Mouse (Mus musculus) hindbrain, embryonic 13.5 days (tissue): ENCODE measurements around the gene Map6. TPM values are rescaled to one million over a fixed set of nuclear protein-coding genes. Genes with fewer than 3 reads are reported as not detected.
A peak's percentile ranks its signal among the peaks of the same experiment; 100 is the strongest.

Source experiments
- ATAC-seq: fragments of 200-750 bp; cut with Nextera tagmentation; 2 replicates; pipeline ENCODE4 v1.8.0; 2017; ENCODE audit warnings: moderate TSS enrichment; ENCODE audit not compliant: low FRiP score
- H3K27ac ChIP-seq: fragments of 300-500 bp; sonication (generic); 2 replicates; pipeline ENCODE4 v1.5.1; 2015; ENCODE audit warnings: inconsistent platforms, mild to moderate bottlenecking, moderate library complexity
- H3K27me3 ChIP-seq: fragments of 300-500 bp; sonication (generic); 2 replicates; pipeline ENCODE4 v1.6.1; 2015; ENCODE audit warnings: mild to moderate bottlenecking, inconsistent platforms
- H3K36me3 ChIP-seq: fragments of 300-500 bp; sonication (generic); 2 replicates; pipeline ENCODE4 v1.6.1; 2015; ENCODE audit warnings: mild to moderate bottlenecking, inconsistent platforms
- H3K4me1 ChIP-seq: fragments of 300-500 bp; sonication (generic); replicated peaks from 2 replicates; pipeline ENCODE4 v1.6.1; 2015; ENCODE audit warnings: inconsistent platforms
- H3K4me2 ChIP-seq: fragments of 300-500 bp; sonication (generic); 2 replicates; pipeline ENCODE4 v1.6.1; 2015; ENCODE audit warnings: inconsistent platforms, mild to moderate bottlenecking, moderate library complexity
- H3K4me3 ChIP-seq: fragments of 300-500 bp; sonication (generic); 2 replicates; pipeline ENCODE4 v1.5.1; 2015; ENCODE audit warnings: mild to moderate bottlenecking, inconsistent platforms
- H3K9ac ChIP-seq: fragments of 300-500 bp; sonication (generic); 2 replicates; pipeline ENCODE4 v1.6.1; 2015; ENCODE audit warnings: mild to moderate bottlenecking, inconsistent platforms
- H3K9me3 ChIP-seq: fragments of 300-500 bp; sonication (generic); 2 replicates; pipeline ENCODE4 v1.6.1; 2016; ENCODE audit warnings: inconsistent platforms
- WGBS: fragments of 180-500 bp; shearing (Covaris S2); methylation state at CpG from one replicate; pipeline ENCODE4 v1.1.7; 2015; 5-methylcytosine and 5-hydroxymethylcytosine counted together
- polyA plus RNA-seq: library from polyadenylated mRNA; unstranded; fragments of >200 nt; fragmentation: Nextera tagmentation; extraction: Ambion mirVana; gene quantifications from 2 replicates; pipeline ENCODE4 v1.2.1, GENCODE M21; 2015

Map6 gene
- polyA plus RNA-seq, 1 experiment from 2014 or later = 104 TPM

DNA sequence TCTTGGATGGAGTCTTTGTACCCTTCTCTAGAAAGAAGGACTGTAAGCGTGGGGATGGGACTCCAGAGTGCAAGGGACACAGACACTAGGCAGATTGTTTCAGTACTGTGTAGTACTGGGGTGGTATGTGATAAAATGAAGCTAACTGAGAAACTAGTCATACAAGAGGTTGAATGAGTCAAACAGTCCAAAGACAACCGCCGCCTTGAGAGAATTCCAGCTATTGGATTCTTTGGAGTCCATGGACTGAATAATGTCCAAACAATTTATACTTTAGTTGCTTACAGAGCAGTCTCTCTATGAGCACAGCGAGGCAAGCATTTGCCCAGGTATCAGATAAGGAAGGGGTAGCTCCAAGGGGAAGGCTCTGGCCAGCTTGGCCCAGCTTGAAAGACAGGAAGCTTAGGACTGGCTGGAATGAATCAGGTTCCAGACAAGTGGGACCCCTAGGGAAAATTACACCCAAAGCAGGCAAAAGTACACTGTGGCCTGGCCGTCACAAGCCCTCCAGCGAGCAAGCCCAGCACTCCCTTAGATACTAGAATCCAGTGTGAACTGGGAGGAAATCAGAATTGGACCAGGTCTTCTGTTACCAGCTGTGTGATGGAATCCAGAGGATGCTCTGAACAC is 55.6 kb downstream of the Map6 start:
- Histone ChIP-seq H3K4me2 (no peak overlapping the region), H3K9me3 (no peaks in the 10 kb centered on the region), H3K36me3 (peaks cover 48% of the 10 kb centered on the region), H3K9ac (no peak overlapping the region), H3K4me1 (peaks cover 69% of the 10 kb centered on the region), H3K27ac (peak overlapping the region; percentile 40; the same call in 1 of the 2 replicates), H3K4me3 (no peak overlapping the region), H3K27me3 (no peaks in the 10 kb centered on the region)
- ATAC-seq = no peak
- 95% methylated on average over 6 of the region's 6 CpGs for WGBS

DNA sequence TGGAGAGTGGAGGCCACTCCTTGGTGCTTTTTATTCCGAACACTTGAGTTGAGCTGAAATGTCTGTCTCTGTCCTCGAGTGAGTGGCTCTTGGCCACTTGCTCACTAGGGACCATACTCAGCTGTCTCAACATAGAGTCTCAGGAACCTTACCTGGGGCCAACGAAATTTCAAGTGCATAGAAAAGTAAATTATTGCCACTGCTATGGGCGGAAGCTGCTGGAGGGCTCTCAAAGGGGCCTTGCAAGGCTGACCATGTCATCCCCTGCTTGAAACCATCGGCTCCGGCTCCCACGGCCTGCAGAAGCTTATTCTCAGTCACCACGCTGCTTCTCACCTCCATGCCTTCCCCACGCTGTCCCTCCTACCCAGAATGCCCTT is 56.1 kb downstream of the Map6 start:
- Histone ChIP-seq H3K9ac (no peak overlapping the region), H3K4me2 (no peak overlapping the region), H3K4me3 (no peak overlapping the region), H3K27ac (peak overlapping the region; percentile 83; the same call in 1 of the 2 replicates), H3K4me1 (peaks cover 69% of the 10 kb centered on the region), H3K36me3 (peaks cover 46% of the 10 kb centered on the region), H3K27me3 (no peaks in the 10 kb centered on the region), H3K9me3 (no peaks in the 10 kb centered on the region)
- ATAC-seq = no peak
- 91% methylated on average over 9 of the region's 9 CpGs for WGBS

DNA sequence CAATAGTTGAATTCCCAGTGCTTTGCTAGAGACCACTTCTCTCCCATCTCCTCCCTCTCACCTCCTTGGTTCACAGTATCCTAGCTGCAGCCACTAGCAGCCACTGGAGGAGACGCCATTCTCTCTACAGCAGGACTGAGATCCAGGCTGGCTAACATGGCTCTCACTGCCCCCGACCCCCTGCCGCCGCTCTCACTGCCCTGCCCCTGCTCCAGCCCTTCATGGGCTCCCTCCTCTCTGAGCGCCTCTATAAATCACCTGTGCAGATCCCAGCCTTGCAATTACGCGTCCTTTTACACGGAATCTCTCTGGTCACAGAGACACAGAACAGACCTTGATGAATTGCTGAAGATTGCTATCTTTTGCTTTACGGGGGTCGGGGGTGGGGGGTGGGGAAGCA is 57.6 kb downstream of the Map6 start:
- H3K4me1 ChIP-seq = peaks cover 66% of the 10 kb centered on the region
- no peak for ATAC-seq

GRCm38 (mm10) chr7:99326128-99326527 is 58.9 kb downstream of the Map6 start:
- no peak for ATAC-seq
- Histone ChIP-seq H3K4me1 (peaks cover 59% of the 10 kb centered on the region), H3K4me2 (no peak overlapping the region), H3K27ac (peak overlapping the region; percentile 48; the same call in 1 of the 2 replicates), H3K9me3 (no peaks in the 10 kb centered on the region), H3K27me3 (no peaks in the 10 kb centered on the region), H3K36me3 (peaks cover 46% of the 10 kb centered on the region), H3K9ac (no peak overlapping the region), H3K4me3 (no peak overlapping the region)
- WGBS = 83% methylated on average over 6 of the region's 6 CpGs

More for the DNA sequence above, 57.6 kb downstream of the Map6 start:
- peak overlapping the region; percentile 83 for H3K27ac ChIP-seq
- H3K9me3 ChIP-seq = no peaks in the 10 kb centered on the region
- H3K27me3 ChIP-seq = no peaks in the 10 kb centered on the region
- WGBS = 19% methylated on average over 10 of the region's 10 CpGs
- H3K36me3 ChIP-seq = peaks cover 39% of the 10 kb centered on the region
- H3K4me3 ChIP-seq = no peak overlapping the region
- peak overlapping the region; percentile 56 for H3K9ac ChIP-seq
- no peak overlapping the region for H3K4me2 ChIP-seq

DNA sequence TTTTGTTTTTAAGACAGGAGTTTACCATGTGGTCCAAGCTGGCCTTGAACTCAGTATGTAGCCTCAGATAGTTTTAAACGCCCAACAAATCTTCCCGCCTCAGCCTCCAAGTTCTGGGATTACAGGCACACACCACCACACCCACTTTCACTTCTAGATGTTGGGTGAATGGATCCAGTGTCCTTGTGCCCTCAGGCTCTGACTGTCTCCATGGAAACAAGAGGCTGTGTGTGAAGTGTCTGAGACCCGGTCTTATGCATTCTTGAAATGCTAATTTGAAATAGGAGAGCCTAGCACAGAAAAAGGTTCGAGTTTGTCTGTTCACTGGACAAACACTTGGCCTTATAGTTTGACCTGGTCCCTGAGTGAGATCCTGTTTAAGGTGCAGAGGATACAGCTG is 61.6 kb downstream of the Map6 start:
- peaks cover 26% of the 10 kb centered on the region for H3K36me3 ChIP-seq
- H3K27ac ChIP-seq = peak overlapping the region; percentile 45; the same call in 1 of the 2 replicates
- H3K4me3 ChIP-seq = no peak overlapping the region
- H3K9me3 ChIP-seq = no peaks in the 10 kb centered on the region
- no peak for ATAC-seq
- H3K4me1 ChIP-seq = peaks cover 49% of the 10 kb centered on the region
- WGBS = 41% methylated on average over 4 of the region's 4 CpGs
- H3K4me2 ChIP-seq = no peak overlapping the region
- H3K9ac ChIP-seq = no peak overlapping the region
- H3K27me3 ChIP-seq = no peaks in the 10 kb centered on the region

DNA sequence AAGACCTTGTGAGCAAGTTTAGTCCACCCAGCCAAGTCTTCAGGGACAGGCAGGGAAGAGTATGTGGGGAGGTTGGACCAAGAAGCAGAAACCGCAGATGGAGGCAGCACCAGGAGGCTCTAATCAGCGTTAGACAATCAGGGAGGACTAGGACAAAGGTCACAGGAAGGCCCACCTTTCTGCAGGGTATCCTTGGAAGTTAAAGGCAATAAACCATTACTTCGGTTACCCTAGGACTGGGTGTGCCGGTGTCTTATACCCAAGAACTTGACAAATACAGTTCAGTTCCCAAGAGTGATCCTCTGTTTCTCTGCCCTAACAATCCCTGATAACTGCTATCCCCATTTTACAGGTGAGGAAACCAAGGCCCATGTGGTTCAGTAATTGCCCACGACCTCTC is 62.8 kb downstream of the Map6 start:
- no peak overlapping the region for H3K4me3 ChIP-seq
- H3K27me3 ChIP-seq = no peaks in the 10 kb centered on the region
- H3K36me3 ChIP-seq = peaks cover 20% of the 10 kb centered on the region
- peaks cover 43% of the 10 kb centered on the region for H3K4me1 ChIP-seq
- H3K9me3 ChIP-seq = no peaks in the 10 kb centered on the region
- no peak overlapping the region for H3K27ac ChIP-seq
- H3K9ac ChIP-seq = no peak overlapping the region
- ATAC-seq = no peak
- no peak overlapping the region for H3K4me2 ChIP-seq
- WGBS = 94% methylated on average over 5 of the region's 5 CpGs

DNA sequence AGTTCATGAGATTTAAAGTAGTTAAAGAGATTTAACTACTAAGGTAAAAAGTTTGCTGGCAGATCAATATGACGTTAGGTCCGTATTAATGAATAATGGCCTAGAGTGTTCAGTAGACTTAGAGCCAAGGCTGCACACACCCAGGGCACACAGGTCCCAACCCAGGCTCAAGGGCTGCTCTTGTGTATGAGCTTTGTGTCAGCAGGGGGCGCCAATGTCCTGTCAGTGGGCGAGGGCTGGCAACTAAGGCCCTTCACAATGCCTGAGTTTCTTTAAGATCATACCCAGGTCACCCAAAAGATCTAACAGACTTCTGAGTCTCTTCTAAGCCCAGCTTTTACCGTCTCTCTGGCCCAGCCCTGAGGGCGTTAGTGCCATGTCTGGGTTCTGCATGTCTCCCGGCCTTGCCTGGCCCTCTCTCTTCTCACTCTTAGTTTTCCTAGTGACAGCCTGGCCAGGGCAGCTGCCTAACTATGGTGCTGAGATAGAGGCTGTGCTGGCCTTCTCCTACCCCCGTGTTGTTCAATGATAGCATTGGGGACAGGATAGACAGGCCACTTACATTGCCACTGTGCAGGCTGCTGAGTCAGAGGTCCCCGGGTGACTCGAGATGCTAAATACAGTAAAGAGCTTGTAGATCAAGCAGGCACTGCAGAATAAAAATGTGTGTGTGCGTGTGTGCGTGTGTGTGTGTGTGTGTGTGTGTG is 65.7 kb downstream of the Map6 start:
- Histone ChIP-seq H3K27ac (peak overlapping the region; percentile 44; the same call in 1 of the 2 replicates), H3K4me3 (no peak overlapping the region), H3K4me2 (no peak overlapping the region), H3K27me3 (no peaks in the 10 kb centered on the region), H3K9me3 (no peaks in the 10 kb centered on the region), H3K9ac (peak overlapping the region; percentile 9; the same call in 1 of the 2 replicates), H3K36me3 (peaks cover 45% of the 10 kb centered on the region), H3K4me1 (peaks cover 25% of the 10 kb centered on the region)
- 0 out of 2 replicates have a peak, but pooled peaks have one; percentile 29 for ATAC-seq
- WGBS = 46% methylated on average over 12 of the region's 12 CpGs

GRCm38 (mm10) chr7:99340736-99341135 is 73.5 kb downstream of the Map6 start:
- Histone ChIP-seq H3K4me3 (no peak overlapping the region), H3K27ac (no peak overlapping the region), H3K27me3 (no peaks in the 10 kb centered on the region), H3K9ac (no peak overlapping the region), H3K4me1 (peaks cover 3% of the 10 kb centered on the region; the same call in 1 of the 2 replicates), H3K9me3 (no peaks in the 10 kb centered on the region), H3K4me2 (no peak overlapping the region), H3K36me3 (peaks cover 39% of the 10 kb centered on the region)
- no peak for ATAC-seq
- WGBS = 86% methylated on average over 8 of the region's 8 CpGs

DNA sequence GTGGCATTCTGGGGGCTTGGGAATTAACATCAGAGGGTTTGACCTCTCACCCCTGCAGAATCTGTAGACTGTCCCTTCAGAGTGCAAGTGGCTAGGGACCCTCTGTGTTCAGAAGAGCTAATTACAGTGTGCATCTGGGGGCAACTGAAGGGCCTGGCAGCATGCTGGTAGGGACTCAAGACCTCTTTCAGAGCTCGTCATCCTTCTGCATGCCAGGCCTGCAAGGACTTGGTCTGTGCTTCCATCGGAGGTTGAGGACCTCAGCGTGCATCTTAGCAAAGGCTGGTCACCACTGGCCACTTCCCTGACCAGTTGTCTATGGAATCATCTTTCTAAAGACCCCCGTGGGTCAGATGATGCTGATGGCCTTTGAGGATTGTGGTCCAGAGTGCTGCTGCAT is 76.3 kb downstream of the Map6 start:
- H3K4me2 ChIP-seq = no peak overlapping the region

DNA sequence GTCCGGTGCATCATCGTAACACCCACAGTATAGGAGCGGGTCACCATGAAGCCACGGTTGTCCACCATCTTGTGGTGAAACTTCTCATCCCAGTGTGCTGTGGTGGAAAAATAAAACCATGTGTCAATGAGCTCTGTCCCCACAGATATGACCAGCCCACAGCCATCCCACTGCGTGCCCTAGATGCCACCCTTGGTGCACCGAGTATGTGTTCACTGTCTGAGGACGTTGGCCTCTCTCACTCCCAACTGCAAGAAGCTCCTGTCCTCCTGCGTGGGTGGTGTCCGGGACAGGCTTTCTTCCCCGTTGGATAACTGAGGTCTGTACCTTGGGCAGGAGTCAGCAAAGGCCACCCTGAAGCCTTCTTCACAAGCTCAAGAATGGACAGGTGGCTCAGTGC is 80.0 kb downstream of the Map6 start:
- Histone ChIP-seq H3K9ac (no peak overlapping the region), H3K4me1 (peaks cover 27% of the 10 kb centered on the region), H3K27me3 (no peaks in the 10 kb centered on the region), H3K27ac (no peak overlapping the region), H3K36me3 (peaks cover 45% of the 10 kb centered on the region), H3K4me2 (no peak overlapping the region), H3K4me3 (no peak overlapping the region), H3K9me3 (no peaks in the 10 kb centered on the region)
- 93% methylated on average over 10 of the region's 10 CpGs for WGBS
- no peak for ATAC-seq

More for the DNA sequence above, 76.3 kb downstream of the Map6 start:
- ATAC-seq = no peak
- Histone ChIP-seq H3K27me3 (no peaks in the 10 kb centered on the region), H3K36me3 (peaks cover 41% of the 10 kb centered on the region), H3K9me3 (no peaks in the 10 kb centered on the region), H3K9ac (no peak overlapping the region), H3K4me1 (peaks cover 3% of the 10 kb centered on the region; the same call in 1 of the 2 replicates), H3K27ac (no peak overlapping the region), H3K4me3 (no peak overlapping the region)
- 85% methylated on average over 4 of the region's 4 CpGs for WGBS

DNA sequence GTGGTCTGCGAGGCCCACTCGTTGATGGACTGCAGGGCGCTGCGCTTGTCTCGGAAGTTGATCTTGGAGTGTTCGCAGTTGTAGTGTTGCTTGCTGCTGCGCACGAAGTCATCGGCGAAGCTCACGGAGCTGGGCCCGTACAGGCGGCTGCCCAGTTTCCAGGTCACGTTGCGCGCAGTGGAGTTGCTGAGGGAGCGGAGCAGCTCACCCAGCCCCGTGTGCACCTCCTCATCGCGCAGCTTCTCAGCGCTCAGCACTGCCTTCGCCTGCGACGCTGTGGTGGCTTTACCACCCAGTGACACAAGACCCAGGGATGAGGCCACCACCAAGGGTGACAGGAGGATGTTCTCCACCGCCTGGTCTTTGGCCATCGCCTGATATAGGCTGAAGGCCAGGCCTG is 81.6 kb downstream of the Map6 start:
- no peaks in the 10 kb centered on the region for H3K9me3 ChIP-seq
- H3K9ac ChIP-seq = no peak overlapping the region
- H3K27ac ChIP-seq = no peak overlapping the region
- H3K4me1 ChIP-seq = peaks cover 41% of the 10 kb centered on the region
- no peak for ATAC-seq
- no peak overlapping the region for H3K4me3 ChIP-seq
- H3K27me3 ChIP-seq = no peaks in the 10 kb centered on the region
- peaks cover 45% of the 10 kb centered on the region for H3K36me3 ChIP-seq
- 95% methylated on average over 26 of the region's 26 CpGs for WGBS
- no peak overlapping the region for H3K4me2 ChIP-seq

DNA sequence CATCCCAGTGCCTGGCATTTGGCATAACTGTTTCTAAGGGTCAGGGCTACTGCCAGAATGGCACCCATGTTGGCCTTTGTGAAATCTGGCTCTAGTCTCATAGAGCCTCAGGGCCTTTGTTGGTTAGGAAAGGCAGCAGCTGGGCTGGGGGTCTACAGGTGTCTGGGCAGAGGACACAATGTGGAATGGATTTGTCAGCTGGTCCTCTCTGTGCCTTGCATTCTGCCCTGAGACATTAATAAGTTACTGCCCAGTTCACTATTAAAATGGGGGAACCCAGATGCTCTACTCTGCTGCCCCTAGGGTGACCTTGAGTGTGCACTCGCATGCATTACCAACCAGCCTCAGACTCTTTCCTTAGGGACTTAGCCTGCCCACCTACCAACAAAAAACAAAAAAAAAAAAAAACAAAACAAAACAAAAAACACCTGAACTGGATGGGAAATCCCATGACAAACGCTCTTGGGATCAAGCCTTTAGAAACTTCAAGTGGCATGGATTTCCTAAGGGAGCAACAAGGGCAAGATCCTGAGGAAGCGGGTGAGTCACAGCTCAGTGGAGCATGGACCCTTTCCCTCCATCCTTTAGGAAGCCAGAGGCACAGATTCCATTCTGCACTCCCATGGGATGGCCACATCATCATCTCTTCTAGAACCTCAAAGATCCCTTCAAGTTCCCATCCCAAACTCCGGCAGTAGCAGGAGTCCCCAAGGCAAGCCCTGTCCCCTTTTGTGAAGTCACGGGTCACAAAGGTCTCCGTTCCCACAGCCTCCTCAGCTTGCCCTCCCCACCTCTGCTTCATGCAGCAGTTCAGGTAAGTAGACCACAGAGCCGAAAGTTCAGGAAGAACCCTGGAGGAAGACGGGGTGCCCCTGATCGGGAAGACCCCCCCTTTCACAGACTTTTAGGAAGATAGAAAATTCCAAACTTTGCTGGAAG is 82.8 kb downstream of the Map6 start:
- peaks cover 36% of the 10 kb centered on the region for H3K36me3 ChIP-seq
- no peaks in the 10 kb centered on the region for H3K9me3 ChIP-seq
- peaks cover 44% of the 10 kb centered on the region for H3K4me1 ChIP-seq
- H3K4me2 ChIP-seq = peak overlapping the region; percentile 65
- peak overlapping the region; percentile 49 for H3K4me3 ChIP-seq
- H3K9ac ChIP-seq = 0 out of 2 replicates have a peak overlapping the region, but pooled peaks have one; percentile 79
- no peak for ATAC-seq
- 0 out of 2 replicates have a peak overlapping the region, but pooled peaks have one; percentile 90 for H3K27ac ChIP-seq
- no peaks in the 10 kb centered on the region for H3K27me3 ChIP-seq
- WGBS = 69% methylated on average over 9 of the region's 9 CpGs
